ENCODE assay signal across 18 mouse cellular contexts in genomic region chr2:93485459-93485858, GRCm38 (mm10). TPM values are rescaled to one million over a fixed set of nuclear protein-coding genes. Genes with fewer than 3 reads are reported as not detected.
DNase-seq lines count a peak whose midpoint lies in the region; ATAC-seq and TF ChIP-seq lines count a peak whose summit lies in the region.
"Had no signal": no experiment of that assay in that cellular context is flagged by ENCODE, and none has a peak within 500 bp of the region (broad histone marks: within the 10 kb centered on the region; RNA-seq: fewer than 3 reads in every experiment).

No protein-coding gene starts in this region.

- no peak overlapping the region for H3K9ac ChIP-seq in lung, embryonic 14.5 days
- 0 out of 2 replicates have a peak overlapping the region, but pooled peaks have one; percentile 4 for H3K9ac ChIP-seq in ES-E14 (ENCODE audit: insufficient read depth, low read depth, low read length, poor library complexity, severe bottlenecking)
- H3K9ac ChIP-seq: limb, embryonic 15.5 days had no signal

- H3K4me1 ChIP-seq in lung, embryonic 14.5 days (ENCODE audit: insufficient read depth), result 0 out of 2 replicates have a peak, but pooled peaks cover 4% of the 10 kb centered on the region
- H3K4me1 ChIP-seq in lung, adult 2 months (ENCODE audit: control insufficient read depth, insufficient read depth, low read length), result no peaks in the 10 kb centered on the region
- H3K4me1 ChIP-seq in ES-E14 (ENCODE audit: control insufficient read depth in 2 of 2, insufficient read depth in 2 of 2, low read length in 2 of 2, poor library complexity in 1 of 2), result no peaks in the 10 kb centered on the region
- H3K4me1 ChIP-seq in embryonic facial prominence, embryonic 10.5 days, result peaks cover 63% of the 10 kb centered on the region
- H3K4me1 ChIP-seq in thymus, adult 2 months (replicated peaks; ENCODE audit: control insufficient read depth, insufficient read depth, low read length), result no peaks in the 10 kb centered on the region

- 0 out of 2 replicates have a peak, but pooled peaks cover 3% of the 10 kb centered on the region for H3K27me3 ChIP-seq in lung, embryonic 14.5 days (ENCODE audit: insufficient read depth, low read length)
- H3K27me3 ChIP-seq in embryonic facial prominence, embryonic 10.5 days (replicated peaks; ENCODE audit: low read depth, poor library complexity, severe bottlenecking), result peaks cover 30% of the 10 kb centered on the region
- no peaks in the 10 kb centered on the region for H3K27me3 ChIP-seq in thymus, adult 2 months (ENCODE audit: control insufficient read depth, insufficient read depth, low read length)

- DNase-seq in lung, embryonic 14.5 days, result peak; percentile 61
- no peak for DNase-seq in lung, adult 2 months
- DNase-seq in ES-E14 (ENCODE audit: low read depth, low spot score), result no peak
- DNase-seq in embryonic facial prominence, embryonic 10.5 days (ENCODE audit: low spot score), result no peak
- DNase-seq in thymus, adult 2 months, result no peak
- no peak for DNase-seq in frontal cortex, adult 2 months (ENCODE audit: extremely low spot score in 1 of 2, low spot score in 1 of 2)
- DNase-seq: adrenal gland, adult 2 months; B cell, adult 2 months; cerebellum, adult 9-11 months; gastrocnemius, postnatal 10 days; heart, adult 2 months; kidney, adult 11 months; kidney, postnatal 10 days; layer of hippocampus, postnatal 36 days; lung, adult 18-20 months had no signal

- in situ Hi-C loops in ES-E14 (cut with MboI; ENCODE audit: low sequenced_read_pairs in 2 of 2, unreplicated experiment in 2 of 2), result no loop called here

- ATAC-seq in lung, embryonic 14.5 days (ENCODE audit: insufficient read depth), result peak; percentile 32; the same call in 1 of the 2 replicates
- ATAC-seq in megakaryocyte progenitor cell, adult 5-6 weeks (replicated peaks; ENCODE audit: poor library complexity), result 0 out of 2 replicates have a peak, but pooled peaks have one; percentile 20

- TF ChIP-seq CTCF in lung, embryonic 14.5 days (IDR thresholded peaks at IDR 0.05; ENCODE audit: low read depth), result no peak
- no peak for TF ChIP-seq CTCF in lung, adult 2 months (IDR thresholded peaks at IDR 0.05; ENCODE audit: insufficient read depth, low read length)
- no peak for TF ChIP-seq CTCF in thymus, adult 2 months (IDR thresholded peaks at IDR 0.05; ENCODE audit: borderline replicate concordance, control insufficient read depth, extremely low read depth, insufficient read depth, low read length, poor library complexity)

- no peaks in the 10 kb centered on the region for H3K9me3 ChIP-seq in lung, embryonic 14.5 days (ENCODE audit: low read depth, low read length)
- H3K9me3 ChIP-seq in ES-E14 (ENCODE audit: control insufficient read depth, insufficient read depth, low read depth, low read length), result no peaks in the 10 kb centered on the region
- H3K9me3 ChIP-seq in embryonic facial prominence, embryonic 10.5 days, result no peaks in the 10 kb centered on the region
- H3K9me3 ChIP-seq: hindbrain, embryonic 10.5 days; limb, embryonic 15.5 days had no signal

- no peak overlapping the region for H3K4me3 ChIP-seq in lung, embryonic 14.5 days (ENCODE audit: low read depth, low read length)
- no peak overlapping the region for H3K4me3 ChIP-seq in lung, adult 2 months (replicated peaks; ENCODE audit: extremely low read depth, low read depth, low read length)
- H3K4me3 ChIP-seq in ES-E14 (ENCODE audit: insufficient read depth in 1 of 2, low read depth in 1 of 2, low read length in 2 of 2, poor library complexity in 1 of 2, severe bottlenecking in 1 of 2), result no peak overlapping the region
- no peak overlapping the region for H3K4me3 ChIP-seq in embryonic facial prominence, embryonic 10.5 days
- H3K4me3 ChIP-seq in thymus, adult 2 months (ENCODE audit: control insufficient read depth, insufficient read depth, low read length), result no peak overlapping the region
- H3K4me3 ChIP-seq: heart, adult 2 months; hindbrain, embryonic 10.5 days; limb, embryonic 15.5 days had no signal

- no peak overlapping the region for H3K27ac ChIP-seq in lung, embryonic 14.5 days (ENCODE audit: low read depth)
- H3K27ac ChIP-seq in ES-E14 (ENCODE audit: insufficient read depth, low read depth, low read length, poor library complexity, severe bottlenecking), result no peak overlapping the region
- peak overlapping the region; percentile 19 for H3K27ac ChIP-seq in embryonic facial prominence, embryonic 10.5 days (replicated peaks)
- no peak overlapping the region for H3K27ac ChIP-seq in thymus, adult 2 months (ENCODE audit: control insufficient read depth, insufficient read depth, low read length)
- H3K27ac ChIP-seq: heart, adult 2 months; hindbrain, embryonic 10.5 days; limb, embryonic 15.5 days had no signal

- H3K36me3 ChIP-seq in lung, embryonic 14.5 days (ENCODE audit: insufficient read depth), result no peaks in the 10 kb centered on the region
- no peaks in the 10 kb centered on the region for H3K36me3 ChIP-seq in ES-E14 (ENCODE audit: control insufficient read depth, insufficient read depth, low read length, poor library complexity, severe bottlenecking)
- no peaks in the 10 kb centered on the region for H3K36me3 ChIP-seq in embryonic facial prominence, embryonic 10.5 days (replicated peaks)
- H3K36me3 ChIP-seq in thymus, adult 2 months (ENCODE audit: control insufficient read depth, insufficient read depth, low read length), result no peaks in the 10 kb centered on the region
- H3K36me3 ChIP-seq: hindbrain, embryonic 10.5 days; limb, embryonic 15.5 days had no signal

- no peak for TF ChIP-seq POLR2A in lung, adult 2 months (IDR thresholded peaks at IDR 0.05; ENCODE audit: borderline replicate concordance, extremely low read depth, low read depth, low read length)
- no peak for TF ChIP-seq POLR2A in thymus, adult 2 months (IDR thresholded peaks at IDR 0.05; ENCODE audit: control insufficient read depth, extremely low read depth, insufficient read depth, low read length, poor library complexity)

- WGBS in lung, embryonic 14.5 days, result 34% methylated on average over 9 of the region's 9 CpGs
- WGBS in lung, adult 2 months, result 37% methylated on average over 9 of the region's 9 CpGs
- 54% methylated on average over 9 of the region's 9 CpGs for WGBS in embryonic facial prominence, embryonic 10.5 days
- WGBS in thymus, adult 2 months, result 24% methylated on average over 9 of the region's 9 CpGs

- no peak overlapping the region for H3K4me2 ChIP-seq in lung, embryonic 14.5 days
- H3K4me2 ChIP-seq: limb, embryonic 15.5 days had no signal

TF ChIP-seq in ES-E14, 5 proteins besides CTCF, POLR2A, EP300 and RAD21:
- TF ChIP-seq ZNF384 (IDR thresholded peaks at IDR 0.05; ENCODE audit: low read depth, low read length), result no peak
- TF ChIP-seq HCFC1 (IDR thresholded peaks at IDR 0.05; ENCODE audit: borderline replicate concordance, insufficient read depth, low read length), result no peak
- TF ChIP-seq MAFK (IDR thresholded peaks at IDR 0.05; ENCODE audit: insufficient read depth, low read depth, low read length), result no peak
- TF ChIP-seq ZC3H11A (IDR thresholded peaks at IDR 0.05; ENCODE audit: borderline replicate concordance, low read depth, low read length), result no peak
- TF ChIP-seq CHD2 (IDR thresholded peaks at IDR 0.05; ENCODE audit: low read depth, low read length), result no peak
TF ChIP-seq in ES-E14: peak in this region for 0.

RNA-seq across cellular contexts. Expression of gene Cd82, which starts 22.5 kb away (rescaled TPM):
- polyA plus RNA-seq in lung, embryonic 14.5 days (2014; fragmentation: Nextera tagmentation; extraction: Ambion mirVana), result 21.7 and 22.2 TPM in 2 replicates
- polyA plus RNA-seq in lung, adult 2 months (2012; rRNA removed), result 170 and 176 TPM in 2 replicates
- total RNA-seq in ES-E14 (2012; rRNA removed), result 1.8 and 3.2 TPM in 2 replicates
- polyA plus RNA-seq in embryonic facial prominence, embryonic 10.5 days (2016; fragmentation: Nextera tagmentation; extraction: Ambion mirVana), result 5.2 and 7.3 TPM in 2 replicates
- 15.0 and 20.2 TPM in 2 replicates for total RNA-seq in megakaryocyte progenitor cell, adult 5-6 weeks (2015)
- total RNA-seq in megakaryocyte progenitor cell, adult 5-6 weeks (2017), result 23.9 and 31.2 TPM in 2 replicates
- polyA plus RNA-seq in thymus, adult 2 months (2012; rRNA removed), result 176 and 181 TPM in 2 replicates
- 28.7 and 30.1 TPM in 2 replicates for polyA plus RNA-seq in frontal cortex, adult 2 months (2012; rRNA removed)
